Mouse (Mus musculus) common myeloid progenitor, adult 5-6 weeks (primary cell): ENCODE results near the gene Cog5. TPM values are rescaled to one million over a fixed set of nuclear protein-coding genes. Genes with fewer than 3 reads are reported as not detected.

ENCODE experiments used
- ATAC-seq: replicated peaks from 2 replicates; pipeline ENCODE4 v1.8.0; 2016; ENCODE audit warnings: low read depth, mild to moderate bottlenecking, moderate TSS enrichment, inconsistent platforms; ENCODE audit not compliant: poor library complexity, severe bottlenecking
- total RNA-seq: library from RNA; stranded (forward); fragments of 200-1000, 187-1606 nt; gene quantifications from 2 replicates; pipeline ENCODE4 v1.2.3, GENCODE M21; 2017

Cog5 gene
- total RNA-seq, 1 experiment from 2014 or later, result 73.7 TPM

DNA sequence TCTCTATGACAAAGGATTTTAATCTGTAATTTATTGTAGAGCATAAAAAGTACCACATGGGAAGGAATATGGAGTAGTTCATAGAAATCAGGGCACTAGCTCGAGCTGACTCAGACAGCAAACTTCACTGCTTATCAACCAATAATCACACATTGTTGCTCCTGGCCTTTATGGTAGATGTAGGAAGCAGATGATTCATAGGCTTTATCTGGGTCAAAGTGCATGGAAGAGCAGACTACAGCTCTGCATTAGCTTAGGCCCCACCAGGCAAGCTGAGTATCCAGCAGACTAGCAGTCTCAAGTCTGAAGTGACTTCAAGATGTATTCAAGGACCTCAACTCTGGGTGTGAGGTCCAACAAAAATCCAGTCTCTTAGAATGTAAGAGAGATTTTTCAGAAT is 228.1 kb downstream of the Cog5 start:
- ATAC-seq, result no peak

DNA sequence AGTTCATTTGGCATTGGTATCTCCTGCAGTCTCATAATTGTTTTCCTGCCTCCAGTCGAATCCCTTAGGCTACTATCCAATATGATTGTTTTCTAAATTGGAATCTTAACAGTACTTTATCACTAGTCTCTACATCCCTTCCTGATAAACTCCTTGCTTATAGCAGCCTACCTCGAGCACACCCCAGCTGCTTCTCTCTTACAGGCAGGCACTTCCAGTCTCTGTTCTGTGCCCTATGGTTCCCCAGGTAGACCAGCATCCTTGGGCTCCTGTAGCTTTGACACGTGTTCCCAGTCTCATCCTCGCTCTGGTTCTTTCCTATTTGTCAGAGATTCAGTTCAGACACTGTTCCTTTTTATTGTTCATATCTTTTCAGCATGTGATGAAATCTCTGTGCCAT is 229.7 kb downstream of the Cog5 start:
- ATAC-seq, result no peak

DNA sequence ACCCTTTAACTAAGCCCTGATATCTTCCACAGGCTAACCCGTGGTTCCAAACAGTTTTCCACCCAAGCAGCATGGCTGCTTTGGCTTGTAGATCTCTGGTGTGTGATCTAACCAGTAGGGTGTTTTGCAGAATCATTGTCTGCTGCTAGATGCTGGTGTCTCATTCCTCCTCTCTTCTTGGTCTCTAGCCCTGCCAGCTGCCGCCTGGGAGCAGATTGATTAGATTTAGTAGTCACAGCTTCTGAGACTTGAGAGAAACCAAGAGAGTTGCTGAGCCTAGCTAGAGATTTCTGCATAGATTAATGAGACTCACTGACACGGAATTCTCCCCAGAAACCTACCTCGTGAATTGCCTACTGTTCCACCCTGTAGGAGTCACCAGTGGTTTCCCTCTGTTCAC is 230.4 kb downstream of the Cog5 start:
- no peak for ATAC-seq

DNA sequence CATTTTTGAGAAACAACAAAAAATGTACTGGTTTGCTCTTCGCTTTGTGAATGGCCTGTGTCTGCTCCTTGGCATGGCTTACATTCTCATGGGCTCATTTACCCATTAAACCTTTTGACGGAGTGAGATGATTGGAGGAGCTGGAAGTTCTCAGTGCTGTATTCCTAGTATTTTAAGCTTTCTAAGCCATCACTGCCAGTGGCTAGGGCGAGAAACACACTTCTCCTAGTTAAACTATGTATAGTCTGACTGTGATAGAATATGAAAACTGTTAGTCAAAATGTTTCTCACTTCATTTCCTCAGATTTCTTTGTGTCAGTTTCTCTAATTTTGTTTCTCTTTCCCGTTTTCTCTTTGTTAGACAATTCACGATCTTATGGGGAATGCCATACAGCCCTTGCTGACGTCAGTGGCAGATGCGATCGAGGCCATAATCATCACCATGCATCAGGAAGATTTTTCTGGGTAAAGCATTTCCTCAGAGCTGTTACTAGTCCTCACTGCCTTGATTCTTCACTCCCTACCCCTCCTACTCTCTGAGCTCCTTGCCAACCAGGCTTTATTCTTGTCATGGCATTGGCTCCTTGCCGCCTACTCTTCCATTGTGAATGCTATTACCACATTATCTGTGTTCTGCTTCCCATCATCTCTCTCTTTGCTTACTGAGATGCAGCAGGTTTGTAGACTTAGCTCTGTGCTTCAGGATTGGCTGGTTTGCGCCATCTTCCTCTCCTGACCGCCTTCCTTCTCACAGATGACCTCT is 231.4 kb downstream of the Cog5 start:
- no peak for ATAC-seq

DNA sequence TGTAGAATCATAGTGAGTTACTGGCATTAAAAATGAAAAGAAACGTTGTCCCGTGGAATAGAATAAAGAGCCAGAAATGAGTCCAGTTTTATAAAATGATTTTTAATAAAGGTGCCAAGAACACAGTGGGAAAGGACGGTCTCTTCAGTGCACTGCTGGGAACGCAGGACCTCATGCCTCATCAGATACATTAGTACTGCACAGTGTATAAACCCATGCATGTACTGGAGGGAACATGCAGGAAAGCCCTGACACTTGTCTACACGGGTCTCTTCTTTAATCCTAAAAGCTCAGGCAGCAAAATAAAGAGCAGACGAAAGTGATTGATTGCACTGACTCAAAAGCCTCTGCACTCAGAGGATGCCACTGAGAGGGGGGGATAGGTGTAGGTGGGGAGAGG is 236.0 kb downstream of the Cog5 start:
- no peak for ATAC-seq

DNA sequence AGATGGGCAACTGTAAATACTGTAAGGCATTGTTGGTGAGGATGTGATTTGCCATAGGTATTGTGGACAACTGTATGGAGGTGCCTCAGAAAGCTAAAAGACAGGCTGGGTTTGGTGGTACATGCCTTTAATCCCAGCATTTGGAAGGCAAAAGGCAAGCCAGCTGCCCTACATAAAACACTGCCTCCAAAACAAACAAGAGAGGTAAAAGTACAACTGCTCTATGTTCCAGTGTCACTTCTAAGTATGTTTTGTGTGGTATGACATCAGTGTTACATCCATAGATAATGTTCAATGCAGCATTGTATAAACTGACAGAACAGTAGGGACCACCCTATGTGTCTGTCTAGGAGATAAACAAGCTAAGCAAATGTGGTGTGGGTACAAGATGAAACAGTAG is 237.4 kb downstream of the Cog5 start:
- no peak for ATAC-seq

DNA sequence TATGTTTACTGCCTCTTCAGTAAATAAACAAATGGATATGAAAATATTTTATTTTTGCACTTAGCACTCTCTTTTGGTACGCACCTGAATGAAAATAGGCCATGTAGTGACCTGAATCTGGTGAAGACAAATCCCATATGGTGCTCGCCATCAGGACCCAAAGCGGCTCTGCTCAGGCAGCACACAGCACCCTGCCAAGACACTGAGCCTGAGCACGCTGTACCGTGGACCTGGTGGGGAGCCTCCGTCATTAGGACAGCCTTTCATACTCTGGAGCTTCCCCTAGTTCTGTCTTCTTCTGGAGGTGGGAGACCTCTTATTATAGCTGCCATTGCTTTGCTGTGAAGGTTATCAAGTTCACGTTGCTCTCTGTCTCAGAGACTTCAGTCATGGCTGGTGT is 238.1 kb downstream of the Cog5 start:
- ATAC-seq, result no peak

DNA sequence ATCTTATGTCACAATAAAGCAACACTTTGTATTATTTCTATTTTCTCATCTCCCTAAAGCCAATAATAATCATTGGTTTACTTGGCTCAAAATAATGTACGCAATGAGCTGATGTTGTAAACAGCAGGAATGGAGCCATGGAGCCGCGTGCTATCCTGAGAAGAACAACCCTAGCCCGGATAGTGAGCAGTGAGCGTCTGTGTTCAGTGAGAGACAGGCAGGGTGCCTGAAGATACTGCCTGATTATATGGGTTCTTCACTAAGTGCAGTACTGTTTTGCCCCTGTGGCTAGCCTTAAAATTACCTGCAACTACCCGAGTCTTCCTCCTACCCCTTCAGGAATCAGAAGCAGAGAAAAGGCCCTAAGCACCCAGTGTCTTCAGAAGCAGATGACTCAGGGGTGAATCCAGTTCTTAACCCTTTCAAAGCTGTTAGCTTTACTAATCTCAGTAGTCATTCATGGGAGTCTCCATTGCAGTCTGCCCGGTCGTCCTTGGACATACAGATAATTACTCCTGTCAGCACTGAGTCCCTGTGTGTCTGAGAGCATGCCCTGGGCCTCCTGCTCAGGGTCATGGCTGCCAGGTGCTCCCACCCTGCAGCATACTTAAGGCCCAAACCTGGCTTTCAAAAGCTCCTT is 240.5 kb downstream of the Cog5 start:
- ATAC-seq, result no peak

DNA sequence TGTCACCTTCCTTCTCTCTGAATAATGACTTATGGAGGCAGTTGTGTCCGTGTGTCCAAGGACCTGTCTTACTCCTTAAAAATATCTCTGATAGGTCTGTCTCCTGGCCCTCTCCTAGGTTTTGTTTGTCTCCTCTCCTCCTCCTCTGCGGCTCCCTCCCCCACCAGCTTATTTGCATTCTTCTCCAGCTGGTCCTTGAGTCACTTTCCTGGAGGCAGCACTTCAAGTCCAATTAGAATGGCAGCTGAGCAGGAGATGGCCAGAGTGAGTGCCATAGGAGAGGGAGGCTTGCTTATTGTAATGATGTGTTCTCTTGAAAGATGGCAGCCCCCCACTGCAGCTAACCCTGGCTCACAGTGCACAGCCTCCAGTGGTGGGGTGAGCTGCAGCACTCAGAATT is 241.2 kb downstream of the Cog5 start:
- no peak for ATAC-seq

DNA sequence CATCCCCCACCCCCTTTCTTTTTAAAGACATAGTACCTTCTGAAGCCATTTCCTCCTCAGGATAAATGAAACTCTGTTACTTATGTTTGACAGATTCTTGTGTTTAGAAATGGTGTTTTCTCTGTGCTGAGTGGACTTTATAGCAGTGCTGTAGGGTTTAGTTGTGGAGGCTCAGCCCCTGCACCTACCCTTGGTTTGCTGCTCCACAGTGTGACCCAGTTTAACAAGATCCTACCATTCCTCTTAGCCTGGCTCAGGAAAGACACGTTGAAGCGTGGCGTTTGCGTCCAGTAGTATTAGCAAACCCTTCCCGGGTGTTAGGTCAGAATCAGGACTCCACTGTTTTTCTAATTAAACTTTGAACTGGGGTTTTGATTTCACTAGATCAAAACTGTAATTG is 241.6 kb downstream of the Cog5 start:
- ATAC-seq, result no peak

DNA sequence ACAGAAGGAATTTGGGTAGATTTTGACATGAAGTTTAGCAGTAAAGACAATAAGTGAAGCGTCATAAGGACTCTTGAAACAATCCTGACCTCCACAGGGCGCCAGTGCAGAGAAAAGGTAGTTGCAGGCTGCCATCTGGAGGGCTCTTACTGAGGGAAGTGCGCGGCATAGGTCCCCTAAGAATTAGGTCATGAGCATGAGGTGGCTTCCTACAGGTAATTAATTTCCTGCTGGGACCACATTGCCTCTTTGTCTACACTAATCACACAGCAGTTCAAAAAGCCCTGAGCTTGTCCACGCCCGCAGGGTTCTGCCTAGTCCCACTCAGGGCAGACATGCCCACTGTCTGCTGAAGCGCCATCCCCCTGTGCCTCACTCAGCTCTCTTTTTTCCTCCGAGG is 242.3 kb downstream of the Cog5 start:
- no peak for ATAC-seq

DNA sequence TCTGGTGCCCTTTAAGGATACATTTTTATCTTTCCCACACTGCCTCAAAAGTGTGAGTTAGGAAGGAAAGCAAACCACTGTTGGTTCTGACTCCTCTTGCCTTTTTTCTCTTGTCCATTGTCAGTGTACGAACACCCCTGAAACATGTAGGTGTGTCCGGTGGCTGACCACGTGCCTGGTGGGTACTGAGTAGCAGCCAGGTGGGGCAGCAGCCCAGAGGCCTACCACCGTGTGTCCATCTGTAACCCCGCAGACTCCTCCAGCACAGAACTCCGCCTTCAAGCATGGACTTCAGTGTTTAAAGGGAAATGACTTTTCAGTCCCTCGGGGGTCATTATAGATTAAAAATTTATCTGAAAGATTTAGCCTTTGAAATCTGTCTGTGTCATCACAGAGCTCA is 242.8 kb downstream of the Cog5 start:
- no peak for ATAC-seq

DNA sequence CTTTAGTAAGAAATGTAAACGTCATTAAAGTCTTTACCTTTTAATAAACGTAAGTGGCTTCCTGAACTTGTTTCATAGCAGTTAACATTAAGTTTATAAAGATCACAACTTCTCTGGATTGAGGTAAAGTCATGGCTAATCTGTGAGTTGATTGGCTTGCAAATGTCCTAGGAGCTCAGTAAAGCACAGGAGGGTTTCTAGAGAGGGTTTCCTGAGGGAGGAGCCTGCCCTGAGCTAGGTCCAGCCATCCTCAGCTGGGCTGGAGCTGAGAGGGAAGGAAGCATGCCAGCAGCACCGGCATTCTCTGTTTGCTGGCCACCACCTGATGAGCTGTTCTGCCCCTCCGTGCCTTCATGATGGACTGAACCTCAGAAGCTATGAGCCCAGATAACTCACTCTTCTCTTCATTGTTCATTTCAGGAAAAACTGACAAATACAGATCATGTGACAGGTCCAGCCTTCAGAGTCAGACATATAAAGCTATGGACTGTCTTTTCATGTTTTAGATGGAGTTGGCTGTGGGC is 245.8 kb downstream of the Cog5 start:
- ATAC-seq, result no peak

DNA sequence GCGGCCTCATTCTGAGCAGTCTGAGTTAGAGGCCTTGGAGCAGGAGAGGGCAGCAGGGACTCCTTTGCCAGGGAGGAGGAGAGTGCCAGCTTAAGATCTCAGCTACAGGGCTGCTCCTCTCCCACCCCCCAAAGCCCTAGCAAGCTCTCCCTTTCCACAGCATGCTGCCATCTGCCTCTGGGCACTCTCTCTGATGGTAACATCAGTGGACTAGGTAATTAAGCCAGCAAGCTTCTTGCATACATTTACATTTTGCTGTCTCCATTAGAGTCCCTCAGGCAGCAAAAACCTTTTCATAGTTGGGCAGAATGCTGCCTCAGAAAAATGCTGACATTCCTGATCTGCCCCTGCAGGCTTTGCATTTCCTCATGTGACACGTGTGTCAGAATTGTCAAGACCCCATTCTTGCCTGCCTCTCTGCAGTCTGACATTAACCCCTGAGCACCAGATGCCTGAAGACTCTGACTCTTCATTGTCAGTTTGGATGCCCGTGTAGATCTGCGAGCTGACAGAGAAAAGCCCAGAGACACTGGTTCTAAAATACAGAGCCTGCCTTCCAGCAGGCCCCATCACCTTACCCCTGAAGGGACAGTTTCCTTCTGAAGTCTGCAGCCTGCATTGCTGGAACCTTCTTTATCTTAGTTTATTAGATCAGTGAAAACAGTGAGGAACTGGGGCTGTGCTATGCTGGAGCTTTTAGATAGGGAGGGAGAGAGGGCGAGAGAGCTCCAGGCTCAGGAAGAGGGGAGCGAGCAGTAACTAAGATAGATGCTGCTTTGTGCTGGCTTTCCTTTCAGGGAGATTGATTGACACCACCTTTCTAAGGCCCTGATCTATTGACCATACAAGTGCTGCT is 251.3 kb downstream of the Cog5 start:
- ATAC-seq, result no peak

DNA sequence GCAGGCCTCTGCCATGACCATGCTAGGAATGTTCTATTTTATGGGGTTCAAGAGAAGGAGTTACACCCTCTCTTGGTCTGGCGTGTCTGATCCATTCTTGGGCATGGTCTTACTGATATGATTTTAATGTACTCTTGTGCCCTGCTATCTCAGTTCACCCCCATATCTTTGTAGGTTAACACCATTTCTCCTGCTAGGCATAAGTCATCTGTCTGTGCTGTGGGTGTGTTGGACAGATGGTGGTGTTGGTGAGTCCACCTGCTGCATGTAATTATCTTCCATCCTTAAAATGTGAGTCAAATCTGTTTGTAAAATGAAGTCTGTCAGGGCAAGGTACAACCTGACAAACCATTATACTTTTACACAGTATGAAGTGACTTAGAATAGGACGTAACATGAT is 252.8 kb downstream of the Cog5 start:
- ATAC-seq, result no peak

DNA sequence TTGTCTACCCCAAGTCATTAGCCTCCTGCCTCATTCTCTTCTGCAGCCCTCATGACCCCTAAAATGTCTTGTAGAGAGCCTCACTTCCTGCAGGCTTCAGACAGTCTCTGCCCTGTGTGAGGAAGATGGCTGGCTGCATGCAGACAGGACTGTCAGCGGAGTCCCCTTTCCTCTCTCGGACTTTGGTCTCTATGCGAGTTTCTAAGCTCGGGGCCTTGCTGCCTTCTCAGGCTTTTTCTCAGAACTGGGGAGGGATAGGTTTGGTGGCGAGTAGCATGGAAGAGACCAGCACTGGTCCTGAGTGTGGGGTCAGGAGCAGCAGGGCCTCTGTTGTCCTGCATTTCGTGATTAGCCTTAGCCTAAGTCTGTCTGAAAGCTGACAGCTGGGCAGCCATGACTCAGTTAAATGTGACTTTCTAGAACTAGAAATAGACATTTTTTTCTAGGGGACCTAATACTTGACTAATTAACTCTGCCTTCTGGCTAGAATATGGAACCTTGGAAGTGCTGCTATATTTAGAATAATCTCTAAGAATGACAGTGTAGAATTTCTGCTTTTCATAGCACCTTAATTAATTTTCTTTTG is 258.4 kb downstream of the Cog5 start:
- ATAC-seq, result no peak

DNA sequence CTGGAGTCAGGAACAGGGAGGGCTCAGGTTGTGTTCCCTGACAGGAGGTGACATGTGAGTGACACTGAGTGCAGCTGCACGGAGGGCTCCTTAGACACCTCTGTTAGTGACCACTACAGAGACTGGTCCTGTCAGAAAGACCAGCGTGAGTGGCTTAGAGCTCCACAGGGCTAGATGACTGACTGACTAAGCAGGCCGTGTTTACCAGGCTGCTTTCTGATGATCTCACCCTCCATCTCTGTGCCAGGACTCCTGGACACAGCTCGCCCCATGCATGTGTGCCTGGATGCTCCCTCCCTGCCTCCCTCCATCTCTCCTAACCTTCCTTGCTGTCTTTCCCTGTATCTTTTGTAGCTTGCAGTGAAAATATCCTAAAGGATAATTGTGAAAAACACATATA is 258.9 kb downstream of the Cog5 start:
- no peak for ATAC-seq

DNA sequence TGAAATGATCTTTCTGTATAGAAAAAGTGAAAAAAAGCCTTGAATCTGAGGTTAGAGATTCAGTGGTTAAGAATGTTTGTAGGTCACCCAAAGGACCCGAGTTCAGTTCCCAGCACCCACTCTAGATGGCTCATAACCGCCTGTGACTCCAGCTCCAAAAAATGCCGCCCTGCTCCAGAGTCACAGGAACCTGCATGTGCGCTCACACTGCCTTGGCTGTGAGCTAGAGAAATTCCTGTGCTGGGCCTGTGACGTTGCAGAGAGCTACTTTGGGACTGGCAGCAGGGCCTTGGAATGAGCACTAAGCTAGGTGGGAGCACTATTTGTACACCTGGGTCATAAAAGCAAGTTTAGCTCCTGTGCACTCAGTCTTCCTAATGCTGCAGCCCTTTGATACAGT is 262.0 kb downstream of the Cog5 start:
- no peak for ATAC-seq

DNA sequence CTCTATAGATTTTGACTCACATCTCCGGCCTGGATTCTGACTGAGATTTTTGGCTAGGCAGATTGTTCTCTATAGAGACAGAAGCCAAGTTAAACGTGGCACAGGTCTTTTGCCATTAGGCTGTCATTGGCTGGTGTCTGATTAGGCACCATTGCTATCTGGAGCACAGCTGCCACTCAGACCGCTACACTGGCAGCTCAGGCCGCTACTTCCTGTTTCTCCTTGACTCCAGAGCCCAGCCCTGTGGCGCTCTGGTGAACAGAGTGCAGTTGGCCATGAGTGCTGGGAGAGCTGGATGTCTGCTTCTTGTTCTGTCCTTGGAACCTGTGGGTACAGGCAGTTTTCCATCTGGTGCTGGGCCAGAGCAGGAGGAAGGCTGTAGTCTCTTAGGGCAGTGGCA is 262.6 kb downstream of the Cog5 start:
- peak; percentile 95 for ATAC-seq
